ENCODE assay signal across 12 mouse cellular contexts in genomic region chr4:129373202-129373976, GRCm38 (mm10). TPM values are rescaled to one million over a fixed set of nuclear protein-coding genes. Genes with fewer than 3 reads are reported as not detected.
DNase-seq lines count a peak whose midpoint lies in the region; ATAC-seq and TF ChIP-seq lines count a peak whose summit lies in the region.
"Had no signal": no experiment of that assay in that cellular context is flagged by ENCODE, and none has a peak within 500 bp of the region (broad histone marks: within the 10 kb centered on the region; RNA-seq: fewer than 3 reads in every experiment).

No protein-coding gene starts in this region.

- no peak for TF ChIP-seq CTCF in spleen, adult 2 months (IDR thresholded peaks at IDR 0.05; ENCODE audit: extremely low read depth, insufficient read depth, insufficient read length, insufficient replicate concordance)

- H3K27ac ChIP-seq in spleen, adult 2 months (ENCODE audit: insufficient read depth, low read length) = peak overlapping the region; percentile 5; the same call in 1 of the 2 replicates
- H3K27ac ChIP-seq in ES-E14 (ENCODE audit: insufficient read depth, low read depth, low read length, poor library complexity, severe bottlenecking) = peak overlapping the region; percentile 92
- peak overlapping the region; percentile 28 for H3K27ac ChIP-seq in intestine, embryonic 15.5 days
- peak overlapping the region; percentile 2; the same call in 1 of the 2 replicates for H3K27ac ChIP-seq in stomach, embryonic 15.5 days
- H3K27ac ChIP-seq: hindbrain, embryonic 13.5 days; liver, embryonic 14.5 days had no signal

- H3K9me3 ChIP-seq in ES-E14 (ENCODE audit: control insufficient read depth, insufficient read depth, low read depth, low read length) = no peaks in the 10 kb centered on the region
- H3K9me3 ChIP-seq in intestine, embryonic 15.5 days = no peaks in the 10 kb centered on the region
- no peaks in the 10 kb centered on the region for H3K9me3 ChIP-seq in stomach, embryonic 15.5 days
- H3K9me3 ChIP-seq: G1E; hindbrain, embryonic 13.5 days had no signal

- no peak overlapping the region for H3K4me2 ChIP-seq in intestine, embryonic 15.5 days (replicated peaks)
- H3K4me2 ChIP-seq in stomach, embryonic 15.5 days = no peak overlapping the region
- H3K4me2 ChIP-seq: hindbrain, embryonic 13.5 days had no signal

- no peak for TF ChIP-seq POLR2A in spleen, adult 2 months (IDR thresholded peaks at IDR 0.05; ENCODE audit: low read depth, low read length)

- peak overlapping the region; percentile 74 for H3K9ac ChIP-seq in ES-E14 (ENCODE audit: insufficient read depth, low read depth, low read length, poor library complexity, severe bottlenecking)
- no peak overlapping the region for H3K9ac ChIP-seq in intestine, embryonic 15.5 days
- no peak overlapping the region for H3K9ac ChIP-seq in stomach, embryonic 15.5 days
- H3K9ac ChIP-seq: hindbrain, embryonic 13.5 days; liver, embryonic 14.5 days had no signal

- in situ Hi-C loops in ES-E14 (cut with MboI; ENCODE audit: low sequenced_read_pairs in 2 of 2, unreplicated experiment in 2 of 2) = no loop called here

- H3K36me3 ChIP-seq in spleen, adult 2 months (ENCODE audit: control insufficient read depth, insufficient read depth, low read length) = no peaks in the 10 kb centered on the region
- no peaks in the 10 kb centered on the region; the same call in 1 of the 2 replicates for H3K36me3 ChIP-seq in ES-E14 (ENCODE audit: control insufficient read depth, insufficient read depth, low read length, poor library complexity, severe bottlenecking)
- no peaks in the 10 kb centered on the region for H3K36me3 ChIP-seq in intestine, embryonic 15.5 days
- H3K36me3 ChIP-seq in stomach, embryonic 15.5 days = no peaks in the 10 kb centered on the region
- H3K36me3 ChIP-seq: G1E had no signal

- no peak overlapping the region for H3K4me3 ChIP-seq in spleen, adult 2 months (ENCODE audit: extremely low read depth, insufficient read depth, insufficient read length)
- H3K4me3 ChIP-seq in ES-E14 (ENCODE audit: insufficient read depth in 1 of 2, low read depth in 1 of 2, low read length in 2 of 2, poor library complexity in 1 of 2, severe bottlenecking in 1 of 2) = peak overlapping the region; percentile 57 to 83
- no peak overlapping the region for H3K4me3 ChIP-seq in intestine, embryonic 15.5 days (replicated peaks)
- no peak overlapping the region for H3K4me3 ChIP-seq in stomach, embryonic 15.5 days (replicated peaks)
- H3K4me3 ChIP-seq: erythroblast, embryonic 14.5 days; hindbrain, embryonic 13.5 days had no signal

- ATAC-seq in intestine, embryonic 15.5 days = no peak; the same call in 1 of the 2 replicates
- no peak for ATAC-seq in stomach, embryonic 15.5 days (ENCODE audit: insufficient read depth, low FRiP score, low read depth)

- peaks cover 4% of the 10 kb centered on the region; the same call in 1 of the 2 replicates for H3K27me3 ChIP-seq in spleen, adult 2 months (ENCODE audit: control insufficient read depth, insufficient read depth, low read length)
- no peaks in the 10 kb centered on the region for H3K27me3 ChIP-seq in intestine, embryonic 15.5 days (replicated peaks)
- no peaks in the 10 kb centered on the region for H3K27me3 ChIP-seq in stomach, embryonic 15.5 days (replicated peaks)

- H3K4me1 ChIP-seq in spleen, adult 2 months (ENCODE audit: control insufficient read depth, insufficient read depth, insufficient read length) = peaks cover 6% of the 10 kb centered on the region; the same call in 1 of the 2 replicates
- H3K4me1 ChIP-seq in ES-E14 (ENCODE audit: control insufficient read depth in 2 of 2, insufficient read depth in 2 of 2, low read length in 2 of 2, poor library complexity in 1 of 2) = peaks cover 5 to 6% of the 10 kb centered on the region in 2 experiments; a peak in 2 of 4 replicates
- peaks cover 11% of the 10 kb centered on the region; the same call in 1 of the 2 replicates for H3K4me1 ChIP-seq in intestine, embryonic 15.5 days (replicated peaks)
- 0 out of 2 replicates have a peak, but pooled peaks cover 5% of the 10 kb centered on the region for H3K4me1 ChIP-seq in stomach, embryonic 15.5 days

- WGBS in spleen, adult 2 months = 51% methylated on average over 8 of the region's 8 CpGs
- WGBS in intestine, embryonic 15.5 days = 48% methylated on average over 8 of the region's 8 CpGs
- 54% methylated on average over 8 of the region's 8 CpGs for WGBS in stomach, embryonic 15.5 days

- no peak for DNase-seq in spleen, adult 2 months (ENCODE audit: low read depth in 1 of 2, low spot score in 2 of 2)
- DNase-seq in spleen, adult 18-20 months = no peak
- no peak for DNase-seq in ES-E14 (ENCODE audit: low read depth, low spot score)
- DNase-seq in left cerebral cortex, adult 9 months (ENCODE audit: low spot score in 2 of 2) = no peak
- no peak for DNase-seq in cerebellum, postnatal 25 days
- DNase-seq: heart, adult 18-20 months had no signal

TF ChIP-seq in ES-E14, 5 proteins besides CTCF, POLR2A, EP300 and RAD21:
- TF ChIP-seq ZC3H11A (IDR thresholded peaks at IDR 0.05; ENCODE audit: borderline replicate concordance, low read depth, low read length) (no peak), CHD2 (IDR thresholded peaks at IDR 0.05; ENCODE audit: low read depth, low read length) (no peak), ZNF384 (IDR thresholded peaks at IDR 0.05; ENCODE audit: low read depth, low read length) (no peak), MAFK (IDR thresholded peaks at IDR 0.05; ENCODE audit: insufficient read depth, low read depth, low read length) (no peak), HCFC1 (IDR thresholded peaks at IDR 0.05; ENCODE audit: borderline replicate concordance, insufficient read depth, low read length) (no peak)

RNA-seq across cellular contexts. Expression of gene Zbtb8a, which starts 4.5 kb away (rescaled TPM):
- polyA plus RNA-seq in spleen, adult 2 months (2012; rRNA removed) = 2.1 and 3.5 TPM in 2 replicates
- total RNA-seq in ES-E14 (2012; rRNA removed) = 25.3 and 32.5 TPM in 2 replicates
- 15.1 and 15.4 TPM in 2 replicates for polyA plus RNA-seq in intestine, embryonic 15.5 days (2015; fragmentation: Nextera tagmentation; extraction: Ambion mirVana)
- polyA plus RNA-seq in stomach, embryonic 15.5 days (2015; fragmentation: Nextera tagmentation; extraction: Ambion mirVana) = 17.2 and 18.1 TPM in 2 replicates

RNA-seq across cellular contexts. Expression of gene Zbtb8os, which starts 37.9 kb away (rescaled TPM):
- polyA plus RNA-seq in spleen, adult 2 months (2012; rRNA removed) = 8.2 and 9.2 TPM in 2 replicates
- 41.4 and 59.9 TPM in 2 replicates for total RNA-seq in ES-E14 (2012; rRNA removed)
- polyA plus RNA-seq in intestine, embryonic 15.5 days (2015; fragmentation: Nextera tagmentation; extraction: Ambion mirVana) = 58.0 and 62.6 TPM in 2 replicates
- polyA plus RNA-seq in stomach, embryonic 15.5 days (2015; fragmentation: Nextera tagmentation; extraction: Ambion mirVana) = 45.7 and 51.4 TPM in 2 replicates

RNA-seq across cellular contexts. Expression of gene Rbbp4, which starts 38.2 kb away (rescaled TPM):
- 16.3 and 16.6 TPM in 2 replicates for polyA plus RNA-seq in spleen, adult 2 months (2012; rRNA removed)
- total RNA-seq in ES-E14 (2012; rRNA removed) = 59.7 and 81.2 TPM in 2 replicates
- polyA plus RNA-seq in intestine, embryonic 15.5 days (2015; fragmentation: Nextera tagmentation; extraction: Ambion mirVana) = 310 and 386 TPM in 2 replicates
- polyA plus RNA-seq in stomach, embryonic 15.5 days (2015; fragmentation: Nextera tagmentation; extraction: Ambion mirVana) = 330 and 336 TPM in 2 replicates

Comparison
In these comparisons a context has a peak if more than half of its experiments do, and no peak if none do; other contexts are left out.
1. H3K27ac ChIP-seq: peak in every context shown above with its lines; median percentile 92 in ES-E14; 28 in intestine, embryonic 15.5 days; 5 in spleen, adult 2 months; 2 in stomach, embryonic 15.5 days.
2. H3K4me3 ChIP-seq: peak in ES-E14 (2 of 2); none in spleen, adult 2 months (single experiment), intestine, embryonic 15.5 days (single experiment) and stomach, embryonic 15.5 days (single experiment).
3. RNA of gene Rbbp4, which starts 38.2 kb away (polyA plus RNA-seq): 310 to 386 TPM in intestine, embryonic 15.5 days and 330 to 336 TPM in stomach, embryonic 15.5 days; 16.3 to 16.6 TPM in spleen, adult 2 months; every median in the first group is over 10 times any median in the second.